ENCODE assay signal across 27 mouse cellular contexts in the genomic region with DNA sequence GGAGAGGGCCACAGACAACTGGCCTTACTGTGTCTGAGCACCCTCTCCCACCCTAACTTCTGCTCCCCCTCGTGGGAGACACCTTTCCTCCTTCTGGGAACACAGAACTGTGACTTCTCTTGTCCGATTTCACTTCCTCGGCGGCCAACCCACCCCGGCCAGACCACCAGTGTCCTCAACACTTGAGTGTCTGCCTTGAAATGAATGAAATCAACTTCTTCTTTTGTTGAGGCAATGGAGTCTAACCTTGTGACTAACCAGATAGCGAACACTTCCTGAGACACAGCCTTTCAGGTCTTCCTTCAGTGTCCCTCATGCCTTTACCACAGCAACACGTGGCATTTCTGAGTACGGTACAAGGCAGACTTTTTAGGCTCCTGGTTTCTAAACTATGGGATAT. TPM values are rescaled to one million over a fixed set of nuclear protein-coding genes. Genes with fewer than 3 reads are reported as not detected.
DNase-seq lines count a peak whose midpoint lies in the region; ATAC-seq and TF ChIP-seq lines count a peak whose summit lies in the region.
"Had no signal": no experiment of that assay in that cellular context is flagged by ENCODE, and none has a peak within 500 bp of the region (broad histone marks: within the 10 kb centered on the region; RNA-seq: fewer than 3 reads in every experiment).

No protein-coding gene starts in this region.

- DNase-seq in layer of hippocampus, adult 9-11 months: peak; percentile 58
- DNase-seq in layer of hippocampus, postnatal 14 days (ENCODE audit: low spot score in 2 of 2): no peak
- DNase-seq in lung, postnatal 36 days: peak; percentile 35
- DNase-seq in lung, postnatal 14 days: no peak
- no peak for DNase-seq in kidney, adult 8-10 months
- DNase-seq: adrenal gland, adult 2 months; adrenal gland, postnatal 14 days; B cell, adult 2 months; cerebellum, adult 18-20 months; cerebellum, adult 9-10 months; cerebellum, postnatal 14 days; gastrocnemius, postnatal 36 days; heart, adult 11 months; heart, postnatal 36 days had no signal

- peak; percentile 70 for ATAC-seq in megakaryocyte, adult 5-6 weeks (ENCODE audit: poor library complexity, severe bottlenecking)
- no peak for ATAC-seq in forebrain, embryonic 12.5 days (ENCODE audit: low FRiP score)
- ATAC-seq: forebrain, embryonic 15.5 days; hindbrain, embryonic 16.5 days had no signal

- H3K27ac ChIP-seq in bone marrow, adult 2 months (ENCODE audit: control insufficient read depth, insufficient read depth, low read depth, low read length, poor library complexity): peak overlapping the region; percentile 62
- no peak overlapping the region for H3K27ac ChIP-seq in forebrain, embryonic 12.5 days
- H3K27ac ChIP-seq: embryonic facial prominence, embryonic 12.5 days; embryonic facial prominence, embryonic 15.5 days; forebrain, embryonic 15.5 days; hindbrain, embryonic 10.5 days; hindbrain, embryonic 13.5 days had no signal

- H3K27me3 ChIP-seq in forebrain, embryonic 12.5 days: peaks cover 3% of the 10 kb centered on the region; the same call in 1 of the 2 replicates
- H3K27me3 ChIP-seq: CH12.LX; embryonic facial prominence, embryonic 15.5 days; forebrain, embryonic 15.5 days; hindbrain, embryonic 13.5 days had no signal

- H3K9ac ChIP-seq in forebrain, embryonic 12.5 days: no peak overlapping the region
- H3K9ac ChIP-seq: embryonic facial prominence, embryonic 12.5 days; embryonic facial prominence, embryonic 15.5 days; forebrain, embryonic 15.5 days; hindbrain, embryonic 13.5 days had no signal

- no peak overlapping the region for H3K4me2 ChIP-seq in forebrain, embryonic 12.5 days
- H3K4me2 ChIP-seq: embryonic facial prominence, embryonic 12.5 days; embryonic facial prominence, embryonic 15.5 days; forebrain, embryonic 15.5 days; heart, embryonic 11.5 days; hindbrain, embryonic 13.5 days had no signal

- no peak for TF ChIP-seq POLR2A in bone marrow, adult 2 months (IDR thresholded peaks at IDR 0.05; ENCODE audit: borderline replicate concordance, control insufficient read depth, low read depth, low read length)

- H3K9me3 ChIP-seq in forebrain, embryonic 12.5 days: no peaks in the 10 kb centered on the region
- H3K9me3 ChIP-seq: embryonic facial prominence, embryonic 12.5 days; embryonic facial prominence, embryonic 15.5 days; forebrain, embryonic 15.5 days; G1E; hindbrain, embryonic 10.5 days; hindbrain, embryonic 13.5 days had no signal

- WGBS in bone marrow, adult 2 months: 29% methylated on average over 8 of the region's 8 CpGs
- 92% methylated on average over 8 of the region's 8 CpGs for WGBS in forebrain, embryonic 12.5 days

- TF ChIP-seq CTCF in bone marrow, adult 2 months (IDR thresholded peaks at IDR 0.05; ENCODE audit: control insufficient read depth, insufficient read depth, low read length): no peak

- no peak overlapping the region for H3K4me3 ChIP-seq in bone marrow, adult 2 months (replicated peaks; ENCODE audit: control insufficient read depth, low read depth, low read length)
- no peak overlapping the region for H3K4me3 ChIP-seq in forebrain, embryonic 12.5 days (replicated peaks)
- H3K4me3 ChIP-seq: embryonic facial prominence, embryonic 12.5 days; embryonic facial prominence, embryonic 15.5 days; forebrain, embryonic 15.5 days; hindbrain, embryonic 10.5 days; hindbrain, embryonic 13.5 days had no signal

- peaks cover 6% of the 10 kb centered on the region for H3K4me1 ChIP-seq in bone marrow, adult 2 months (ENCODE audit: control insufficient read depth, insufficient read depth, low read length)
- H3K4me1 ChIP-seq in forebrain, embryonic 12.5 days: peaks cover 15% of the 10 kb centered on the region

- no peaks in the 10 kb centered on the region for H3K36me3 ChIP-seq in forebrain, embryonic 12.5 days (replicated peaks)
- H3K36me3 ChIP-seq: embryonic facial prominence, embryonic 12.5 days; embryonic facial prominence, embryonic 15.5 days; forebrain, embryonic 15.5 days; G1E; hindbrain, embryonic 10.5 days; hindbrain, embryonic 13.5 days had no signal

RNA-seq across cellular contexts. Expression of a gene that starts 11.6 kb away (rescaled TPM):
- total RNA-seq in layer of hippocampus, postnatal 14 days (2021): under 1 TPM in 1 of 2 experiments, not detected in 1; 0.38 TPM
- 1.5 TPM in 1 of 2 replicates, not detected in the other for polyA plus RNA-seq in bone marrow, adult 2 months (2011; ENCODE audit: insufficient read depth, insufficient read length, low replicate concordance, missing spikeins)
- not detected in 2 replicates for total RNA-seq in megakaryocyte, adult 5-6 weeks (2015)
- total RNA-seq in megakaryocyte, adult 5-6 weeks (2017): not detected in 2 replicates
- 0.36 TPM in 1 of 2 replicates, not detected in the other for polyA plus RNA-seq in forebrain, embryonic 12.5 days (2016; fragmentation: Nextera tagmentation; extraction: Ambion mirVana)
- total RNA-seq: G1E; gastrocnemius, postnatal 36 days had no signal
- polyA plus RNA-seq: adrenal gland, adult 2 months; forebrain, embryonic 11.5 days; forebrain, embryonic 15.5 days had no signal

RNA-seq across cellular contexts. Expression of a gene that starts 45.8 kb away (rescaled TPM):
- total RNA-seq in layer of hippocampus, postnatal 14 days (2021): 10 to 100 TPM; 35.5 to 46.5 TPM
- polyA plus RNA-seq in bone marrow, adult 2 months (2011; ENCODE audit: insufficient read depth, insufficient read length, low replicate concordance, missing spikeins): 14.5 and 35.7 TPM in 2 replicates
- 97.1 and 106 TPM in 2 replicates for total RNA-seq in megakaryocyte, adult 5-6 weeks (2015)
- total RNA-seq in megakaryocyte, adult 5-6 weeks (2017): 61.2 and 67.4 TPM in 2 replicates
- polyA plus RNA-seq in forebrain, embryonic 12.5 days (2016; fragmentation: Nextera tagmentation; extraction: Ambion mirVana): 95.4 and 96.2 TPM in 2 replicates

Comparison
In these comparisons a context has a peak if more than half of its experiments do, and no peak if none do; other contexts are left out.
1. DNase-seq: peak in layer of hippocampus, adult 9-11 months (single experiment) and lung, postnatal 36 days (single experiment); none in layer of hippocampus, postnatal 14 days (0 of 2), lung, postnatal 14 days (single experiment) and kidney, adult 8-10 months (0 of 2).